Mouse (Mus musculus) E14TG2a.4 (cell line): Measurements from ENCODE around the gene Lpcat2.
A peak's percentile ranks its signal among the peaks of the same experiment; 100 is the strongest.

Experiments used
- H3K27me3 ChIP-seq: 2 replicates; pipeline ENCODE4 v1.6.1; 2014; ENCODE audit warnings: low read length, control low read depth; ENCODE audit not compliant: insufficient read depth
- H3K36me3 ChIP-seq: 2 replicates; pipeline ENCODE4 v1.6.1; 2014; ENCODE audit warnings: low read length, control low read depth; ENCODE audit not compliant: insufficient read depth
- H3K4me1 ChIP-seq: replicated peaks from 2 replicates; pipeline ENCODE4 v1.6.1; 2014; ENCODE audit warnings: low read depth, low read length, control low read depth
- H3K4me3 ChIP-seq: replicated peaks from 2 replicates; pipeline ENCODE4 v1.5.1; 2014; ENCODE audit warnings: mild to moderate bottlenecking, low read length
- H3K9me3 ChIP-seq: 2 replicates; pipeline ENCODE4 v1.6.1; 2014; ENCODE audit warnings: low read length, control low read depth
- CTCF ChIP-seq: conservative IDR thresholded peaks from 2 replicates; pipeline ENCODE4 v1.5.1; 2014; ENCODE audit warnings: low read length
- NANOG ChIP-seq: IDR thresholded peaks from 2 replicates; pipeline ENCODE4 v1.6.1; 2014; ENCODE audit warnings: borderline replicate concordance, low read length, mixed read lengths
- POU5F1 ChIP-seq: IDR thresholded peaks from 2 replicates; pipeline ENCODE4 v1.6.1; 2014; ENCODE audit warnings: low read length, borderline replicate concordance

Gene Lpcat2

DNA sequence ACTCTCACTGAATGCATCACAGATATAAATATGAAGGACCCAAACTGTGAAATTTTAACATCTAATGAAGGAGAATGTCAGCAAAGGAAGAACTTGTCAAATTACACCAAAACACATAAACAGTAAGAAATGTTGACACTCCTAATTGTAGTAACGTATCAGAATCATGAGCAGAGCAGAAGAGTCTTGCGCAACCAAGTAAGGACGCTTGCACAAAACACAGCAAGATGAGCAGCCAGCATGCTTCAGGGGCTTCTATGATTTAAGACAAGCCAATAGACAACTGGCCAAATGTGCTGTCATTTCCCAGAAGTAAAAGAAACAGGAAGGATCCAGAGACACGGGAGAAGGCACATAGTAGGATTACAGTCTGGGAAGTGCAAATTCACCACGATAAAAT is 98.9 kb downstream of the Lpcat2 start:
- Histone ChIP-seq H3K4me3 (no peak overlapping the region), H3K9me3 (no peaks in the 10 kb centered on the region), H3K27me3 (peaks cover 39% of the 10 kb centered on the region), H3K36me3 (no peaks in the 10 kb centered on the region), H3K4me1 (no peaks in the 10 kb centered on the region)
- TF ChIP-seq CTCF (no peak), POU5F1 (no peak), NANOG (no peak)

DNA sequence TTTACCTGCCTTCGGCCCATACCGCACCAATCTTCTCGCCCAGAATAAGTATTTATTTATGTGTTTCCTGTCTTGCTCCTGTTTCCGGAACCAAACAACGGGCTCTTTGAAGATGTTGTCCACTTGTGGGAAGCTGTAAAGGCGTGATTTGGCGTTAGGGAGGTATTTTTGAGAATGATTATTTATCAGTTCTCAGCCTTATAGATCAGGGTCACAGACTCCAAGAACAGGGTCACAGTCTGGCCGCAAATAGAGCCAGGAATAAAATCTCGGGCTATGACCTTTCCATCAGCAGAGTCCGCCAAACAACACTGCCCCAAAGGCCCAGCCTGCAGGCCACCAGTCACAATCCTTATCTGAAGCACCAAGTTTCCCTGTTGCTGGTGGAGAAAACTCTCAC is 104.6 kb downstream of the Lpcat2 start, which contains the start of gene Slc6a2:
TSS of gene Slc6a2 (plus strand) at position 301 of the 400 bp plus-strand sequence.
- no peaks in the 10 kb centered on the region for H3K36me3 ChIP-seq
- peaks cover 9% of the 10 kb centered on the region for H3K4me1 ChIP-seq
- no peak for TF ChIP-seq NANOG
- no peak for TF ChIP-seq CTCF
- TF ChIP-seq POU5F1: no peak
- H3K9me3 ChIP-seq: no peaks in the 10 kb centered on the region
- peaks cover 84% of the 10 kb centered on the region for H3K27me3 ChIP-seq
- H3K4me3 ChIP-seq: peak within 1 kb of the TSS; percentile 79

DNA sequence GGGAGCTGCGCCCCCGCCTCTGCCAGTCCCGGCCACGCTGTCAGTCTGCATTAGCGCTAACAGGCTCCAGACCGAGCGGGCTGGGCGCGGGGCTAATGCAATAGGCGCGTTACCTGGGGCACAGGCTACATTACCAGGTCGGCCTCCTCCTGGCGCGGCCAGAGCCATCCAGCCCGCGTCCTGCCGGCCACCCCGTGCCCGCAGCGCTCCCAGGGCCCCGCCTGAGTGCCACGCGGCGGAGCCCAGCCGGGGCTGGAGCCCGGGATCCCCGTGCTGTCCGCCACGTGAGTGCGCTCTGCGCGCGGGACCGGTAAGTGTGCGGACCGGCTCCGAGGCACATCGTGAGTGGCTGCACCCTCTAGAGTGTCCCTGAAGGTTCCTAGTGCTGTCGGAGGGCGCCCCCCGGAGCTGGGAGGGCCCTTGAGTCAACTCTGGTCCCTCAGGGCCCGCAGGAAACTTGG is 105.3 kb downstream of the Lpcat2 start:
- Histone ChIP-seq H3K27me3 (peaks cover 80% of the 10 kb centered on the region), H3K4me3 (peak overlapping the region; percentile 79), H3K9me3 (no peaks in the 10 kb centered on the region), H3K36me3 (no peaks in the 10 kb centered on the region), H3K4me1 (peaks cover 9% of the 10 kb centered on the region)
- TF ChIP-seq POU5F1: no peak
- TF ChIP-seq CTCF: no peak
- no peak for TF ChIP-seq NANOG

DNA sequence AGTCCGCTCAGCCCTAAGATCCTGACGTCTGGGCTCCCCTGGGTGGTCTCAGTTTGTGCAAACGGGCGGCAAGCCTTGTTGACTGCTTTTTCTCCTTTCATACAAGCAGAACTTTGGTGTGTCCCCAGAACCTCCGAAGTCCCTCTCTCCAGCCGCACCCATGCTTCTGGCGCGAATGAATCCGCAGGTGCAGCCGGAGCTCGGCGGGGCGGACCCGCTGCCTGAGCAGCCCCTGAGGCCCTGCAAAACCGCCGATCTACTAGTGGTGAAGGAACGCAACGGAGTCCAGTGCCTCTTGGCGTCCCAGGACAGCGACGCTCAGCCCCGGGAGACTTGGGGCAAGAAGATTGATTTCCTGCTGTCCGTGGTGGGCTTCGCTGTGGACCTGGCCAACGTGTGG is 105.9 kb downstream of the Lpcat2 start:
- Histone ChIP-seq H3K27me3 (peaks cover 78% of the 10 kb centered on the region), H3K9me3 (no peaks in the 10 kb centered on the region), H3K36me3 (no peaks in the 10 kb centered on the region), H3K4me3 (peak overlapping the region; percentile 79), H3K4me1 (peaks cover 9% of the 10 kb centered on the region)
- no peak for TF ChIP-seq POU5F1
- TF ChIP-seq CTCF: no peak
- TF ChIP-seq NANOG: no peak

DNA sequence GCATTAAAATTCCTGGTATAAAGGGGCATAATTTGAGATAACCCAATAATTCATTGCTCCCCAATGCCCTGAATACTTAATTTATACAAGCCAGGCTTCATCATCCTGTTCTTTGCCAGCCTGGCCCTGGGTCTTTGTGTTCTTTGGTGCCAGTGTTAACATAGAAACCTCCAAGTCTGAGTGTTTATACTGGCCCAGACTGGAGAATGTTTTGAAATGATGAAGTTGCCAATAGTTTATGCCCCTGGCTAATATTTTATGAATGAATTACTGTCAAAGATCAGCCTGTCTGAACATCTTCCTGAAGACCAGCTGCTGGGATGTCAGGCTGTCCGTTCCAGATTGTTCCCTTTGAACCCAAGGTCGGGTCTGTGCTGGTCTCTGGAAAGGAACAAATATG is 109.4 kb downstream of the Lpcat2 start:
- no peaks in the 10 kb centered on the region for H3K36me3 ChIP-seq
- H3K4me3 ChIP-seq: no peak overlapping the region
- no peaks in the 10 kb centered on the region for H3K9me3 ChIP-seq
- peaks cover 51% of the 10 kb centered on the region for H3K27me3 ChIP-seq
- H3K4me1 ChIP-seq: peaks cover 9% of the 10 kb centered on the region
- TF ChIP-seq NANOG (no peak), POU5F1 (no peak), CTCF (no peak)
